Mouse (Mus musculus) myocyte (in vitro differentiated cells): ENCODE data around the gene Cngb1. TPM values are rescaled to one million over a fixed set of nuclear protein-coding genes. Genes with fewer than 3 reads are reported as not detected.

Experiments used
- H3K27me3 ChIP-seq: one replicate; pipeline ENCODE4 v1.6.1; 2011; ENCODE audit not compliant: control insufficient read depth, insufficient read depth, insufficient read length
- H3K36me3 ChIP-seq: one replicate; pipeline ENCODE4 v1.6.1; 2011; ENCODE audit not compliant: control insufficient read depth, insufficient read depth
- H3K4me2 ChIP-seq: one replicate; pipeline ENCODE4 v1.6.1; 2011; ENCODE audit warnings: low read depth, control low read depth
- H3K4me3 ChIP-seq: one replicate; pipeline ENCODE4 v1.5.1; 2011; ENCODE audit warnings: mild to moderate bottlenecking, control low read depth, moderate library complexity
- H3K79me2 ChIP-seq: one replicate; pipeline ENCODE4 v1.6.1; 2011; ENCODE audit not compliant: control insufficient read depth, insufficient read depth
- H3ac ChIP-seq: one replicate; pipeline ENCODE4 v1.6.1; 2011; ENCODE audit not compliant: control insufficient read depth, insufficient read length
- CEBPB ChIP-seq: IDR thresholded peaks from 2 replicates; pipeline ENCODE4 v1.6.1; 2011; ENCODE audit warnings: mild to moderate bottlenecking, moderate library complexity; ENCODE audit not compliant: poor library complexity, insufficient read depth, severe bottlenecking
- E2F4 ChIP-seq: IDR thresholded peaks from one replicate; pipeline ENCODE4 v1.6.1; 2011; ENCODE audit warnings: mild to moderate bottlenecking, control low read depth, moderate library complexity; ENCODE audit not compliant: insufficient read depth
- MAX ChIP-seq: IDR thresholded peaks from one replicate; pipeline ENCODE4 v1.6.1; 2011; ENCODE audit warnings: low read depth, mild to moderate bottlenecking, control low read depth
- MYOD1 ChIP-seq, 3 experiments: IDR thresholded peaks; one replicate each; pipeline ENCODE4 v1.6.1; 2011; ENCODE audit warnings: control low read depth in 2 of 3, low read depth in 2 of 3, mild to moderate bottlenecking in 2 of 3, moderate library complexity in 1 of 3; ENCODE audit not compliant: insufficient read length in 2 of 3, control insufficient read depth in 1 of 3
- MYOG ChIP-seq, 3 experiments: IDR thresholded peaks; one replicate each; pipeline ENCODE4 v1.6.1; 2011; ENCODE audit warnings: control low read depth in 2 of 3, low read depth in 2 of 3, mild to moderate bottlenecking in 2 of 3; ENCODE audit not compliant: insufficient read length in 2 of 3, control insufficient read depth in 1 of 3, insufficient read depth in 1 of 3
- POLR2A ChIP-seq: IDR thresholded peaks from one replicate; pipeline ENCODE4 v1.6.1; 2011; ENCODE audit warnings: low read depth, mild to moderate bottlenecking, control low read depth, moderate library complexity; ENCODE audit not compliant: insufficient read length
- POLR2AphosphoS2 ChIP-seq: IDR thresholded peaks from one replicate; pipeline ENCODE4 v1.6.1; 2011; ENCODE audit warnings: low read depth, control low read depth; ENCODE audit not compliant: insufficient read length
- REST ChIP-seq: IDR thresholded peaks from one replicate; pipeline ENCODE4 v1.6.1; 2011; ENCODE audit warnings: mild to moderate bottlenecking, control low read depth, moderate library complexity; ENCODE audit not compliant: insufficient read depth, insufficient read length
- SRF ChIP-seq: IDR thresholded peaks from one replicate; pipeline ENCODE4 v1.6.1; 2011; ENCODE audit warnings: low read depth; ENCODE audit not compliant: control insufficient read depth, insufficient read length
- TCF12 ChIP-seq: IDR thresholded peaks from one replicate; pipeline ENCODE4 v1.6.1; 2011; ENCODE audit warnings: mild to moderate bottlenecking, control low read depth; ENCODE audit not compliant: poor library complexity, insufficient read depth, severe bottlenecking
- TCF3 ChIP-seq: IDR thresholded peaks from one replicate; pipeline ENCODE4 v1.6.1; 2011; ENCODE audit warnings: low read depth, control low read depth; ENCODE audit not compliant: insufficient read length
- USF1 ChIP-seq: IDR thresholded peaks from one replicate; pipeline ENCODE4 v1.6.1; 2011; ENCODE audit warnings: low read depth, mild to moderate bottlenecking, control low read depth, moderate library complexity
- polyA plus RNA-seq: library from polyadenylated mRNA; unstranded; fragments of >200 nt; fragmentation: generic; extraction: Trizol; gene quantifications from one replicate; pipeline ENCODE4 v1.2.1, GENCODE M21; 2012; ENCODE audit warnings: missing spikeins

Gene Cngb1
- polyA plus RNA-seq, 1 experiment = 0.07 TPM

DNA sequence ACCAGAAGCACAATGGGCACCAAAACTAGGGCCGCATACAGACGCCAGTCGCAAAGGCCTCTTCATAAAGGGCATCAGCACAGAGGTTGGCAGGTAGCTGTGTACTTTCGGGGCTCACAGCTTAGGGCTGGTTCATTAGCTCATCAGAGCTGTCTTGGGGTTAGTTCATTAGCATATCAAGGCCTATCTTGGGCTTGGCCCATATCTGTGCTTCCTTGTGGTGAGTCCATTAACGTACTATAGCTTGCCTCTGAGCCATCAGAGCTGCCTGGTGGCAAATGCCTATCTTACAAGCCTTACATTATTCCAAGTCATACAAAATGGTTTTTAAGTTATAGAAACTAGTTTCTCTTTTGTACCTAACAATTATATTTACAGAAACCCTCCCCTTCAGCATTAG lies 82.4 kb downstream of the Cngb1 start:
- Histone ChIP-seq H3K4me2 (no peak overlapping the region), H3ac (no peak overlapping the region), H3K27me3 (no peaks in the 10 kb centered on the region), H3K36me3 (no peaks in the 10 kb centered on the region), H3K79me2 (no peaks in the 10 kb centered on the region), H3K4me3 (no peak overlapping the region)
- no peak for TF ChIP-seq CEBPB
- no peak for TF ChIP-seq TCF3
- TF ChIP-seq SRF = no peak
- no peak for TF ChIP-seq E2F4
- no peak for TF ChIP-seq MYOG (IDR thresholded peaks at IDR 0.05; ENCODE audit: control insufficient read depth in 1 of 3, insufficient read depth in 1 of 3, insufficient read length in 2 of 3, low read depth in 2 of 3)
- no peak for TF ChIP-seq USF1
- no peak for TF ChIP-seq POLR2AphosphoS2
- no peak for TF ChIP-seq POLR2A
- no peak for TF ChIP-seq TCF12
- no peak for TF ChIP-seq MAX
- TF ChIP-seq REST = no peak
- no peak for TF ChIP-seq MYOD1 (IDR thresholded peaks at IDR 0.05; ENCODE audit: control insufficient read depth in 1 of 3, insufficient read length in 2 of 3, low read depth in 2 of 3)

GRCm38 (mm10) chr8:95221045-95221444 lies 85.3 kb downstream of the Cngb1 start:
- H3K79me2 ChIP-seq = no peaks in the 10 kb centered on the region
- H3K27me3 ChIP-seq = no peaks in the 10 kb centered on the region
- H3K36me3 ChIP-seq = no peaks in the 10 kb centered on the region
- H3K4me3 ChIP-seq = no peak overlapping the region
- TF ChIP-seq TCF3 = no peak
- TF ChIP-seq SRF = no peak
- TF ChIP-seq MYOD1 (IDR thresholded peaks at IDR 0.05; ENCODE audit: control insufficient read depth in 1 of 3, insufficient read length in 2 of 3, low read depth in 2 of 3) = no peak
- no peak for TF ChIP-seq CEBPB
- H3K4me2 ChIP-seq = no peak overlapping the region
- no peak overlapping the region for H3ac ChIP-seq

DNA sequence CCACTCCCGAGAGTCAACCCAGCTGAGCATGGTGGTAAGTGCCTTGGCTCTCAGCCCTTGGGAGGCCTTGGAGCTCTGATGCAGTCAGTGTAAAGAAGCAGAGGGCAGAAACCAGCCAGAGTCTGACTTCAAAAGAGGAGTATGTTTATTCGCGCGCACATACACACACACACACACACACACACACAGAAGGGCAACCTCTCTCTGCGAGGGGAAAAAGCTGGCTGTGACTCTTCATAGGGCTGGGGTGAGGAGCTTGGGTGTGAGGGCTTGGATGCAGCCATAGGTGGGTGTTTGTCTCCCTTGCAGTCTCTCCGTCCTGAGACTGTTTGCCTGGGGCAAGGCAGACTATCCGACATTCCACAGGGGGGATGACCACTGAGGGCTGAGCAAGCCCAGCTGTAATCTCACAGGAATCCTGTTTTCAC lies 85.8 kb downstream of the Cngb1 start:
- Histone ChIP-seq H3K27me3 (no peaks in the 10 kb centered on the region), H3K36me3 (no peaks in the 10 kb centered on the region), H3K4me2 (no peak overlapping the region), H3ac (no peak overlapping the region), H3K4me3 (no peak overlapping the region), H3K79me2 (no peaks in the 10 kb centered on the region)
- TF ChIP-seq POLR2AphosphoS2 = no peak

- TF ChIP-seq E2F4 (no peak), MYOG (IDR thresholded peaks at IDR 0.05; ENCODE audit: control insufficient read depth in 1 of 3, insufficient read depth in 1 of 3, insufficient read length in 2 of 3, low read depth in 2 of 3) (no peak), SRF (no peak), USF1 (no peak), TCF3 (no peak), MYOD1 (IDR thresholded peaks at IDR 0.05; ENCODE audit: control insufficient read depth in 1 of 3, insufficient read length in 2 of 3, low read depth in 2 of 3) (no peak), REST (no peak), CEBPB (no peak), MAX (no peak), POLR2AphosphoS2 (no peak), TCF12 (no peak)
- no peak overlapping the region for H3K4me3 ChIP-seq
- H3K4me2 ChIP-seq = no peak overlapping the region
- H3K27me3 ChIP-seq = no peaks in the 10 kb centered on the region
- H3ac ChIP-seq = no peak overlapping the region
- no peaks in the 10 kb centered on the region for H3K79me2 ChIP-seq
- no peaks in the 10 kb centered on the region for H3K36me3 ChIP-seq
Measured at GRCm38 (mm10) chr8:95219623-95220022, 86.8 kb downstream of the Cngb1 start.

- no peak for TF ChIP-seq REST
- TF ChIP-seq E2F4 = no peak
- TF ChIP-seq SRF = no peak
- no peak for TF ChIP-seq POLR2A
- H3K4me2 ChIP-seq = no peak overlapping the region
- H3K79me2 ChIP-seq = no peaks in the 10 kb centered on the region
- no peaks in the 10 kb centered on the region for H3K27me3 ChIP-seq
- no peaks in the 10 kb centered on the region for H3K36me3 ChIP-seq
- H3K4me3 ChIP-seq = no peak overlapping the region
- H3ac ChIP-seq = no peak overlapping the region
Measured at GRCm38 (mm10) chr8:95215709-95216360, 90.5 kb downstream of the Cngb1 start.
